Mouse (Mus musculus) midbrain, embryonic 11.5 days (tissue): ENCODE measurements at regions not wholly inside any gene's neighbourhood (a gene's known extent, or its start where the extent isn't known, plus 50 kb on each side); places are given as distances from the start of the nearest gene placed in this dataset.

Experiments
- ATAC-seq: fragments of 200-750 bp; cut with Nextera tagmentation; 2 replicates; pipeline ENCODE4 v1.8.0; 2017; ENCODE audit warnings: moderate TSS enrichment, moderate library complexity; ENCODE audit not compliant: low FRiP score
- DNase-seq: peaks from one replicate; pipeline ENCODE4 v3.0.0; 2015; ENCODE audit warnings: low spot score; ENCODE audit errors: missing footprints
- H3K27ac ChIP-seq: fragments of 300-500 bp; sonication (generic); 2 replicates; pipeline ENCODE4 v1.5.1; 2014; ENCODE audit warnings: low read depth, low read length
- H3K27me3 ChIP-seq: fragments of 300-500 bp; sonication (generic); 2 replicates; pipeline ENCODE4 v1.6.1; 2014; ENCODE audit warnings: mild to moderate bottlenecking, low read length, moderate library complexity, mixed read lengths; ENCODE audit not compliant: control insufficient read depth, insufficient read depth
- H3K36me3 ChIP-seq: fragments of 300-500 bp; sonication (generic); 2 replicates; pipeline ENCODE4 v1.6.1; 2014; ENCODE audit warnings: mild to moderate bottlenecking, low read length, moderate library complexity, mixed read lengths; ENCODE audit not compliant: control insufficient read depth, insufficient read depth
- H3K4me1 ChIP-seq: fragments of 300-500 bp; sonication (generic); 2 replicates; pipeline ENCODE4 v1.6.1; 2014; ENCODE audit warnings: low read length; ENCODE audit not compliant: control insufficient read depth, insufficient read depth
- H3K4me2 ChIP-seq: fragments of 300-500 bp; sonication (generic); 2 replicates; pipeline ENCODE4 v1.6.1; 2014; ENCODE audit warnings: mild to moderate bottlenecking, moderate library complexity
- H3K4me3 ChIP-seq: fragments of 300-500 bp; sonication (generic); 2 replicates; pipeline ENCODE4 v1.5.1; 2014; ENCODE audit warnings: low read depth, low read length
- H3K9ac ChIP-seq: fragments of 300-500 bp; sonication (generic); 2 replicates; pipeline ENCODE4 v1.6.1; 2014; ENCODE audit warnings: low read length
- H3K9me3 ChIP-seq: fragments of 300-500 bp; sonication (generic); 2 replicates; pipeline ENCODE4 v1.6.1; 2016; ENCODE audit warnings: low read length; ENCODE audit not compliant: control insufficient read depth
- WGBS: fragments of 180-500 bp; shearing (Covaris S2); extraction: QIAGEN DNeasy Blood & Tissue Kit; methylation state at CpG from one replicate; pipeline ENCODE4 v1.1.7; 2014; 5-methylcytosine and 5-hydroxymethylcytosine counted together

DNA sequence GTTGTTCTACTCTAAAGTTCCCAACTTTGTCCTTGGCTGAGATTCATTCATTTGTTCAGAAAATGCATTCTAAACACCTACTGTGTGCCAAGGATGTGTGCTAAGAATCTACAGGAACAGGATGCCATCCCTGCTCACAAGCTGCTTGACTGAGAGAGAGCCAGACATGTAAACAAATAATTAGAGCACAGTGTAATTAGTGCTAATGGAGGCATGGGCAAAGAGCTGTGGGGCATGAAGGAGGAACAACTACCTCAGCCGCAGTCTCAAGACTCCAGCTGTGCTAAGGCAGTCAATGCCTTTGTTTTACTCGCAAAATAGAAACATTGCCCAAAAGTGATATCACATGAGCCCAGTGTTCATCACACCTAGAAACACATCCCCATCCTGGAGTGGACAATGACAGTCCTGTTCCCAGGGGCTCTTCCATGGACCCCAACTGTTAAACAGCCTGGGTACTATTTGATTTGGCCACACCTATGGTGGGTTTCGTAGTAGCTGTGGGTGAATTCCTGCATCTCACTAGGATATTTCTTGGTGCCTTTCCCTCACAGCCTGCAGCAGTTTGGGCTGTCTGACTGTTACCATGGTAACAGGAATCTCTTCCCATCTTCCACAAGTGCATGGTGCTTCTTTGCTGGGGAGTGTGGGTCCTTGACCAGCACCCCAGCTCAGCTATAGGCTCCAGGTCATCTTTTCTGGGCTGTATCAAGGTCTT is 125.9 kb upstream of the 1700012A03Rik start:
- DNase-seq, result peak; percentile 8

DNA sequence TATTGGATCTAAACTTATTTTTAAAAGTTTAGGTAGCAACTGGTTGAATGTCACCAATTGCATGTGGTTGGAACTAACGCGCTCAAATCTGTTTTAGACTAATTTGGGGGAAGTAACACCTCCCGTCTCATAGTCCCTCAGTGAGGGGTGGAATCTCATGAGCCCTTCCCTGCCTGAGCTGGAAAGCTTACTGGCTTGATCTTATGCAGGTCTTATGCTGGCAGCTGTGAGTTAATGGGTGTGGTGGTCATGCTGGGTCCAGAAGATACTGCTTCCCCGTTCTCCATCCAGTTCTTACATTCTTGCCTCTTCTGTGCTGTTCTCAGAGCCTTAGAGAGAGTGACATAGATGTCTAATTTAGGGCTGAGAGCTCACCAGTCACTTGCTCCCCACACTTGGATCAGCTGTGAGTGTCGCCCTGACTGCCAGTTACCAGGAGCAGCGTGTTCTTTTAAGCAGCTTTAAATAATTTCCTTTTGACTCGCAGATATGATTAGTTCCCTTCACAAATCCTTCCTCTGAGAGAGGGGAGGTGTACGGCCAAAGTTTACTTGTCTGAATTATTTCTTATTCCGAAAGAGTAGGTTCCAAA is 128.4 kb upstream of the 1700012A03Rik start:
- DNase-seq (peak; percentile 56), ATAC-seq (no peak)
- 86% methylated on average over 9 of the region's 9 CpGs for WGBS
- H3K4me1 ChIP-seq, result no peaks in the 10 kb centered on the region
- no peaks in the 10 kb centered on the region for H3K27me3 ChIP-seq
- no peak overlapping the region for H3K4me2 ChIP-seq
- no peak overlapping the region for H3K9ac ChIP-seq
- no peaks in the 10 kb centered on the region for H3K9me3 ChIP-seq
- no peak overlapping the region for H3K4me3 ChIP-seq
- no peak overlapping the region for H3K27ac ChIP-seq
- no peaks in the 10 kb centered on the region for H3K36me3 ChIP-seq

More for the DNA sequence above, 125.9 kb upstream of the 1700012A03Rik start:
- Histone ChIP-seq H3K4me1 (no peaks in the 10 kb centered on the region), H3K36me3 (no peaks in the 10 kb centered on the region), H3K27me3 (no peaks in the 10 kb centered on the region), H3K4me2 (no peak overlapping the region), H3K9ac (no peak overlapping the region), H3K27ac (no peak overlapping the region), H3K9me3 (no peaks in the 10 kb centered on the region), H3K4me3 (no peak overlapping the region)
- ATAC-seq, result no peak
- WGBS, result 54% methylated on average over 3 of the region's 3 CpGs

DNA sequence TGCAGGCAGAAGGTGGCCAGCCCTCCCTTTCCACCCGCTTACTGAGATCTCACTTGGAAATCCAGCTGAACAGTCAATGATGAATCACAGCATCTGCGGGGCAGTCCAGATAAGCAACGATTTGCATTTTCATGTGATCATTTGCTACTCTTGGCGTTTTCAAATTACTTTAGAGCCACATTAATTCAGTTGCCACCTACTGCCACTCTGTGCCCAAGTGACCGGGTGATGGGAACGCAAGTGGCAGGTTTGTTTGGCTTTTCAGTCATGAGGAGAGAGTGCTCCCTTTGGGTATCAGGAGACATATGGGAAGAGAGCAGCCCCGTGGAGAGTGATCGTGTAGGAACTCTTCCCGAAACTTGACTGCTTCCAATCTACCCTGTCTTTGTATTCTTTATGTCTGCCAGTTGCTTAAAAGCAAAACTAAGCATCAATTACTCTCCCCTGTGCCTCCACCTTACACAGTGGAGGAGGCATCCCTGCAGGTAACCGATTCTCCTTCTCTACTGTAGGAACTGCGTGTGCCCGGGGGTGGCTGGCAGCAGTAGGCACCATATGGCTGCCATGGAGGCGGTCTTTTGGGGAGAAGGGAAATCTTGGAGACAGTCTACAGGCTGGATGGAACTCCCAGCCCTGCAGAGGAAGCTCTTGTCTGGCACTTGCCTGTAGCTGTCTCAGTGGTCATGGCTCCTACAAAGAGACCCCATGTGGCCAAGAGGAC is 132.5 kb upstream of the 1700012A03Rik start:
- Histone ChIP-seq H3K4me1 (no peaks in the 10 kb centered on the region), H3K36me3 (no peaks in the 10 kb centered on the region), H3K27ac (no peak overlapping the region), H3K9me3 (no peaks in the 10 kb centered on the region), H3K4me2 (no peak overlapping the region), H3K27me3 (no peaks in the 10 kb centered on the region), H3K4me3 (no peak overlapping the region), H3K9ac (no peak overlapping the region)
- 90% methylated on average over 13 of the region's 13 CpGs for WGBS
- ATAC-seq (no peak), DNase-seq (no peak)

DNA sequence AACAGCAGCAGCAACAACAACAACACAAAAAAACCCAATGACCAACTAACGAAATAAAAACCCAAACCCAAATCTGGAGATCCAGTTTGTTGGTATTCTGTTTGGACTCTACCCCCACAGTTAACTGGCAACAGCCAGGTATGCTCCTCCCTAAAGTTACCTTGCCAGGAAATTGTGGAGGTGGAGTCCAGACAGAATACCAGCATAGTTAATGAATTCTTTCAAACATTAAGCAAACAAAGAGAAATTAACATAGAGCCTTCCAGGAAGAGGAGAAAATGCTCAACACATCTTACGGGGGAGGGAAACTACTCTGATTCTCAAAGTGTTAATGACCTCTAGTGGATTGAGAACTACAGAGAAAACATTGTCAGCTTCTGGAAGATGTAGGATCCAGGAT is 148.3 kb upstream of the 1700012A03Rik start:
- H3K4me2 ChIP-seq, result no peak overlapping the region

DNA sequence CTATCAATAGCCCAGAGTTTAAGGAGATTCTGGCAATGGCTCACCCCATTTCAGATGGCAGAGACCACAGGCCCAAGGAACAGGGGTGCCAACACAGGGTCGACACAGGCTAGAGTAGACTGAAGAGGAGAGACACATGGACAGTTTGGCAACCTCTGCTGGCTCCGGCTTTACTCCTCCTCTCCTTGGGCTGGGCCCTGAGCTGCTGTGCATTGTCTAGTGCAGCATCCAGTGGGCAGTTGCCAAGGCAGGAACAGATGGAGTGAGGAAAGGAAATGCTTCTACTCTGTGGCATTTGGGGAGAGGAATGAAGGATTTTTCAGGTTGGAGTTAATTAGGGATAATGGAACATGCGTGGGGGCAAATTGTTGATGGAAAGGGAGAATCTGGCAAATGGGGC is 151.0 kb upstream of the 1700012A03Rik start:
- Histone ChIP-seq H3K4me3 (no peak overlapping the region), H3K9me3 (no peaks in the 10 kb centered on the region), H3K27me3 (no peaks in the 10 kb centered on the region), H3K9ac (no peak overlapping the region), H3K4me2 (no peak overlapping the region), H3K27ac (no peak overlapping the region), H3K36me3 (no peaks in the 10 kb centered on the region), H3K4me1 (no peaks in the 10 kb centered on the region)
- no peak for ATAC-seq
- 71% methylated on average over 3 of the region's 3 CpGs for WGBS
- DNase-seq, result no peak

More for the DNA sequence above, 148.3 kb upstream of the 1700012A03Rik start:
- Histone ChIP-seq H3K27me3 (no peaks in the 10 kb centered on the region), H3K9ac (no peak overlapping the region), H3K27ac (no peak overlapping the region), H3K9me3 (no peaks in the 10 kb centered on the region), H3K36me3 (no peaks in the 10 kb centered on the region), H3K4me1 (no peaks in the 10 kb centered on the region), H3K4me3 (no peak overlapping the region)
- 71% methylated on average over 2 of the region's 2 CpGs for WGBS
- DNase-seq, result no peak
- ATAC-seq, result no peak

DNA sequence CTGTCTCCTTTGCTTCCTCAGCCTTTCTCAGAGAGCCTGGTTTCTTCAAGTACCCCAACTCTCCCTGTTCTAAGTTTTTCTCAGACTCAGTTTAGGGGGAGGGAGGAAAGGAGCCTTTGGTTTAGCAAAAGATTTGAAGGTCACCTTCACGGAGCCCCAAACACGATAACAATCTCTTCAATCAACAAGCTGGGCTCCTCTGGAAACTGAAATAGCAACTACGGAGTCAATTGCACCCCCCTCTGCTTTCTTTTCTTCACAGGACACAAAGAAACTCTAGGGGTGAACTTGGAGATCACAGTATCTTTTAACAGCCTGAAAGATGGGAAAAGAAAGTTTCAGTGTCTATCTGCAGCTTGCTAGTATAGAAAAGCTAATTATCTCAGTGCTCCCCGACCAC is 151.4 kb upstream of the 1700012A03Rik start:
- Histone ChIP-seq H3K4me2 (no peak overlapping the region), H3K4me1 (no peaks in the 10 kb centered on the region), H3K9ac (no peak overlapping the region), H3K9me3 (no peaks in the 10 kb centered on the region), H3K27me3 (no peaks in the 10 kb centered on the region), H3K27ac (no peak overlapping the region), H3K4me3 (no peak overlapping the region), H3K36me3 (no peaks in the 10 kb centered on the region)
- WGBS, result 20% methylated on average over 4 of the region's 4 CpGs
- no peak for ATAC-seq
- DNase-seq, result no peak

DNA sequence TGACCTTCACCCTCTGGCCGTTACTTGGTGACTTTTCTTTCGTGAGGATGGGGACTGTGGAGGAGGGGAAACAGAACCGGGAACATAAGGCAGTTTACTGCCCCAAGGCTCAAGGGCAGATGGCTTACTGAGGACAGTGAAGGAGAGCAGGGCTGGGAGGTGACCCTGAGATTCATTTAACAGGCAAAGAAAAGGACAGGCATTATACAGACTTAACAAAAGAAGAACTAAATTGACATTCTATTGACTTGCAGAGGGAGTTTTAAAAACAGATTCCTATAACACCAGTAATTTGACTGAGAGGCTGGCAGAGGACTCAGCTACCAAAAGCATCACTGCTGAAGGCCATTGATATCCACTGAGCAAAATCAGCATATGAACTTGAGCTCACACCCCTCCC is 153.0 kb upstream of the 1700012A03Rik start:
- no peaks in the 10 kb centered on the region for H3K36me3 ChIP-seq
- no peak for DNase-seq
- no peak overlapping the region for H3K4me2 ChIP-seq
- ATAC-seq, result no peak
- no peaks in the 10 kb centered on the region for H3K9me3 ChIP-seq
- H3K27me3 ChIP-seq, result no peaks in the 10 kb centered on the region
- no peak overlapping the region for H3K27ac ChIP-seq
- no peaks in the 10 kb centered on the region for H3K4me1 ChIP-seq
- 79% methylated on average over 3 of the region's 3 CpGs for WGBS
- no peak overlapping the region for H3K9ac ChIP-seq
- no peak overlapping the region for H3K4me3 ChIP-seq

DNA sequence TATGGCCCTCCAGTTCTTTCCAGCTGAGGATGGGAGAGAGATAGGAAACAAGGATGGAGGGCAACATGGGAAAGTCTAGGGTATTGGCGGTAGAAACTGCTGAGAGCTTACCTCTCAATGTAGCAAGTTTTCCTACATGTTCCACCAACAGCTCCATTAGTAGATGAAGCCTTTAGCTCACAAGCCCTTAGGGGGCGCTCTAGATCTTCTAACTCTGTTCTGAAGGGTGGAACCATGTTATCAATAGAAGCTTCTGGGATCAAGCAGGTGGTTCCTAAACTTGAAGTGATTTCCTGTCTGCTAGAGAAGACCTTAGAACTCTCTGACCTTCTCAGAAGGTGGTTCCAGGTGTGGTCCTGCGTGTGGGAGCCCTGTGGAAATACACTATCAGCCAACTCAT is 154.2 kb upstream of the 1700012A03Rik start:
- H3K4me2 ChIP-seq, result no peak overlapping the region
- DNase-seq, result no peak
- H3K9ac ChIP-seq, result no peak overlapping the region
- no peaks in the 10 kb centered on the region for H3K9me3 ChIP-seq
- no peak for ATAC-seq
- H3K4me3 ChIP-seq, result no peak overlapping the region
- H3K4me1 ChIP-seq, result no peaks in the 10 kb centered on the region
- no peak overlapping the region for H3K27ac ChIP-seq
- WGBS, result 72% methylated on average over 3 of the region's 3 CpGs
- no peaks in the 10 kb centered on the region for H3K36me3 ChIP-seq
- no peaks in the 10 kb centered on the region for H3K27me3 ChIP-seq

DNA sequence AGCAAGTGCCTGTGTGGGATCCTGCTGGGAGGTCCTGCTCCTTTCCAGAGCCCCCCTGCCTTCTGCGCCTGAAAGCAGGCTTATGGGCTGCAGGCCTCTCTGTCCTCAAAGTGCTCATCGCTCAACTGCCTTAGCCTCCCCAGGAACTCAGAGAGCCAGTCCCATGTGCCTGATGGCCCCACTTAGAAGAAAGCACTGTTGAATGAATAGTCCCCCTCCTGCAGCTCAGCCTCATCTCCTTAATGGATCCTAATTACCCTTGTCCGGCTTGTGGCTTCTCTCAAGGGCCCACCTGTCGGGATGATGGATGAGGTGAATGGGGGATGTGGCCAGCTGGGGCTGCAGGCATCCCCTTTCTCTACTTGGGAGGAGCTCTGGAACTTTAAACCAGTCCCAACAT is 163.1 kb upstream of the 1700012A03Rik start:
- no peak for ATAC-seq
- 24% methylated on average over 4 of the region's 4 CpGs for WGBS
- no peak overlapping the region for H3K27ac ChIP-seq

More for the DNA sequence above, 163.1 kb upstream of the 1700012A03Rik start:
- Histone ChIP-seq H3K4me3 (no peak overlapping the region), H3K4me1 (no peaks in the 10 kb centered on the region), H3K9me3 (no peaks in the 10 kb centered on the region), H3K27me3 (no peaks in the 10 kb centered on the region), H3K9ac (no peak overlapping the region), H3K36me3 (no peaks in the 10 kb centered on the region), H3K4me2 (no peak overlapping the region)
- DNase-seq, result no peak
